Mouse (Mus musculus) adrenal gland, postnatal 36 days (tissue): ENCODE data around the gene Hnrnpa3. TPM values are rescaled to one million over a fixed set of nuclear protein-coding genes. Genes with fewer than 3 reads are reported as not detected.
"Not testable (repeated sequence)": the region's sequence is repeated elsewhere in the genome, so short reads cannot be mapped to it uniquely, and the experiment has no call there.

Experiments
- DNase-seq, 2 experiments: peaks; one replicate each; pipeline ENCODE4 v3.0.0; 2021; ENCODE audit warnings: mixed read lengths in 1 of 2
- long read RNA-seq, 2 experiments: library from polyadenylated mRNA; stranded (forward); transcript quantifications; one replicate each; pipeline ENCODE4 v2.0.0; 2021; ENCODE audit warnings: borderline sequencing depth in 2 of 2
- total RNA-seq, 2 experiments: library from RNA; stranded (reverse); gene quantifications; 2 replicates each; pipeline ENCODE4 v1.2.3; 2021

Gene Hnrnpa3
- total RNA-seq, result 100 to 1,000 TPM; 389 to 435 TPM
- long read RNA-seq, experiment 1, full-length matches to known transcripts, result 127 of 169 reads
- long read RNA-seq, experiment 1, partial matches to known transcripts, result 13 of 169 reads
- long read RNA-seq, experiment 1, other reads (novel, unspliced or antisense), result 29 of 169 reads
- long read RNA-seq, experiment 2, full-length matches to known transcripts, result 25 of 38 reads
- long read RNA-seq, experiment 2, partial matches to known transcripts, result 4 of 38 reads
- long read RNA-seq, experiment 2, other reads (novel, unspliced or antisense), result 9 of 38 reads

- DNase-seq, result peak; percentile 99
Observed at GRCm38 (mm10) chr2:75658727-75659628, at the start of gene Hnrnpa3. Gene Hnrnpa3 (plus strand): TSS chr2:75659261.

- DNase-seq, result no peak
Observed at GRCm38 (mm10) chr2:75609971-75610370, 49.1 kb upstream of the Hnrnpa3 start.

GRCm38 (mm10) chr2:75610602-75611001 is 48.5 kb upstream of the Hnrnpa3 start:
- DNase-seq, result not testable (repeated sequence)

DNA sequence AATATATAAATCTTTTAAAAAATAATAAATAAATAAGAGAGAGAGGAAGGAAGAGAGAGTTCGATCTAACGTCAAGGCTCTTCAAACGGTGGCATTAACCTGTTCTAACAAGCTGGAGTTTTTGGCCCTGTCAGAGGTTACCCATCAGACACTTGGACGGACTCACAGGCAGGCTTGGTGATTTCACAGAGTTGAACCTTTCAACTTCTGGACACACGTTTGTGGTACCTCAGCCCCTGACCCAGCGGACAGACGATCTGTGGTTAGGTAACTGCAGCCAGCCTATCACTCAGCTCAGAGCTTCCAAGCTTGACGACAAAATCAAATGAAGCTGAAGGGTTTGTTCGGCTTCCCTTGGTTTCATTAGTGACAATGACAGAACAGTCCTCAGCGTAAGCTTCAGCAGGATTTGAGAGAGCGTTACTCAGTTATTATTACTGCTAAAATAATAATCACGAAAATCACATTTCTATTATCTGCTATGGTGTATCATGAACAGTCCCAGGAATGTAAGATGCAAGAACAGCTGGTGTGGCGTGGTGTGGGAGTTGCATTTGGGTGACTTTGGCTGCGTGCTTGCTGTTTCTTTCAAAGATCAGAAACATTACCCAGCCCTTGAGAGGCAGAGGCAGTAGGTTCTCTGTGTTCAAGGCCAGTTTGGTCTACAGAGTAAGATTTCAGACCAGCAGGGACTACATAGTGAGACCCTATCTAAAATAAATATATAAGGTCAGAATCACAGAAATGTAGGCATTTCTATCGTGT is 47.8 kb upstream of the Hnrnpa3 start:
- DNase-seq, result no peak

GRCm38 (mm10) chr2:75612006-75612405 is 47.1 kb upstream of the Hnrnpa3 start:
- DNase-seq, result no peak

- DNase-seq, result peak; percentile 54 to 72
Observed at GRCm38 (mm10) chr2:75612981-75613567, 46.0 kb upstream of the Hnrnpa3 start.

DNA sequence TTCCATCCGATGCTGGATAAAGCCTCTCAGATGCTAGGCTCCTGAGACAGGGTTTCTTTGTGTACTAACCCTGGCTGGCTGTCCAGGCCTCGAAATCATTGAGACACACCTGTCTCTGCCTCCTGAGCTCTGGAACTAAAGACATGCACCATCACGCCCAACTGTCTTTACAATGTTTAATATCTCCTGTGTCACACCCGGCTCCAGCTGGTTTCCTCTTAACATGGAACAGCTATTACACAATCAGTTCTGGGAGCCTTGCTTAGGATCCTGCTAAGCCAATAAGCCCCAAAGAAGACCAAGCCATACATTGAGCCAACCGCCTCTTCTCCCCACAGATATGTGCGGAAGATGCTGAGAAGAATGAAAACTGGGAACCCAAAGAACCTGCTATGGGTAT is 44.5 kb upstream of the Hnrnpa3 start:
- no peak for DNase-seq

- no peak for DNase-seq
Observed at GRCm38 (mm10) chr2:75616911-75617310, 42.1 kb upstream of the Hnrnpa3 start.

DNA sequence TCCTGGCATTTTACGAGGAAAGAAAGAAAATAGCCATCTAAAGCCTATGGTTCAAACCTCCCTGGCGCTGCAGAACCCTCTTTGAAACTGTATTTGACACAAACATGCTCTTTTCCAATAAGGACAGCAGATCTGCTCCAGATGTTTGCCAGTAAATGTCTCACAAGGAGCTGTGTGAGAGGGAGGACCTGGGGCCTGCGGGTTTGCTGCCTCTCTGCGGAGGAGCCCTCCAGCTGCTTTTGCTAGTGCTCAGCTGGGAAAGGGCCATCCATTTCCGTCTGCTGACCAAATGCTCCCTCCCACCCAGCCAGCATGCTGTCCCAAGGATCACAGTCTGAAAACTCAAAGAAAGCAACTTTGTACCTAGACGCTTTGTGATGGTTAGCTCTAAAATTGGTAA is 40.3 kb upstream of the Hnrnpa3 start:
- DNase-seq, result no peak

- no peak for DNase-seq
Observed at GRCm38 (mm10) chr2:75621873-75622654, 37.0 kb upstream of the Hnrnpa3 start.

- no peak for DNase-seq
Observed at GRCm38 (mm10) chr2:75625086-75625485, 34.0 kb upstream of the Hnrnpa3 start.

GRCm38 (mm10) chr2:75626597-75627440 is 32.2 kb upstream of the Hnrnpa3 start:
- no peak for DNase-seq

GRCm38 (mm10) chr2:75628487-75628886 is 30.6 kb upstream of the Hnrnpa3 start:
- no peak for DNase-seq

- DNase-seq, result peak; percentile 46 to 57
Observed at GRCm38 (mm10) chr2:75631421-75631820, 27.6 kb upstream of the Hnrnpa3 start.

DNA sequence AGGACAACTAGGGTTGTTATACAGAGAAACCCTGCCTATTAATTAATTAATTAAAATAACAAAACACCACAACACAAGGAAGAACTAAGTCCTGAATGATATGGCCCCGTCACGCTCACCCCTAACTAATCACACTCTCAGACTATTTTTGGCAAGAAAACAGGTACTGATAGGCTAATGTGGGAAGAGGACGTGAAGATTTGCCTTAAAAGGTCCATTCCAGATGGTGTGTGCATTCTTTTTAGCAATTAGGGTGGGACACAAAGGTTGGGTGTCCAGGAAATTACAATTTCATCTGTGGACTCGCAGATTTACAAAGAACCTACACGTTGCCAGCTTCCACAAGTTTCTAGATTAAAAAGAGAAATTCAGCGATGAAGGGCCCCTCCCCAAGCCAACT is 27.0 kb upstream of the Hnrnpa3 start:
- DNase-seq, result no peak

DNA sequence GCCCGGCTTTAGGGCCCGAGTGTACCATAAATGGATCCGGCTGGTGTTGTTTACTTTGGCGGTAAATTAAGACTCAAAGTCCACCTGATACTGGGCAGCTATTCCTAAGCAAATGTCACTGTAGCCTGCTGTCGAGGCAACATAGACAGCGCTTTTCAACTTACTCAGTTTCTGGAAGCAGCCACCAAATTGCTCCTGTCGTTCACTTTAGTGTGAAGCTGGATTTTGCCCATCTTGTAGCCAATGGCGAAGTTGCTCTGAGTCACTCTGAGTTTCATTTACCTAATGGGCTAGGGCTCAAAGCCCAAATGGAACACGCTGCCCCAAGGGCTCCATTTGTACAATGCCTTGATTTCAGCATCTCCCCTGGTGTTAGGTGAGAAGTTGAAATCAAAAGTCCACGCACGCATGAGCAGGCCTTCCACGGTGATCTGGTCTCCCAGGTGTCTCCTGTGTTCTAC is 26.3 kb upstream of the Hnrnpa3 start:
- no peak for DNase-seq

DNA sequence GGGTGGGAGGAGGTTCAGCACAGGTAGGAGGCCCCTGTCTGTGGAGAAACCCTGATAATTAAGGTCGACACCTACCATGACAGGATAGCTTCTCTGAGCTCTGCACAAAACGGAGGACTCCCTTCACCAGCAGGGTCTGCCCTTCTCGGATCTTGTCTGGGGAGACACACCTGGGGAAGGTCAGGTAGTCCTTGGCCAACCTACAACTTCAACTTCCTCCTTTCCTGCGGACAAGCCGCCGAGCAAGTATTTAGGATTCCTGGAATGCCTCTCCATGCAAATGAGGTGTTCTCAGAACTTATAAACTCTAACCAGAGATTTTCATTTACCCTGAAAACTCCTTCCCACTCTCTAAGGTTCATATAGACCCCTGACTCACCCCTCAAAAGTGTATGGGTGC is 25.7 kb upstream of the Hnrnpa3 start:
- no peak for DNase-seq

GRCm38 (mm10) chr2:75633784-75634183 is 25.3 kb upstream of the Hnrnpa3 start:
- no peak for DNase-seq

GRCm38 (mm10) chr2:75634431-75634830 is 24.6 kb upstream of the Hnrnpa3 start:
- DNase-seq, result not testable (repeated sequence)
